Mouse (Mus musculus) heart, embryonic 10.5 days (tissue): ENCODE measurements around the gene Kank3. TPM values are rescaled to one million over a fixed set of nuclear protein-coding genes. Genes with fewer than 3 reads are reported as not detected.

Experiments used
- DNase-seq: peaks from one replicate; pipeline ENCODE4 v3.0.0-alpha.2; 2017; ENCODE audit warnings: low spot score
- H3K27ac ChIP-seq: fragments of 300-500 bp; sonication (generic); 2 replicates; pipeline ENCODE4 v1.5.1; 2016; ENCODE audit warnings: mild to moderate bottlenecking
- H3K27me3 ChIP-seq: fragments of 300-500 bp; sonication (generic); 2 replicates; pipeline ENCODE4 v1.6.1; 2016; ENCODE audit warnings: mild to moderate bottlenecking; ENCODE audit not compliant: poor library complexity, insufficient read depth, severe bottlenecking
- H3K36me3 ChIP-seq: fragments of 300-500 bp; sonication (generic); 2 replicates; pipeline ENCODE4 v1.6.1; 2016; ENCODE audit warnings: mild to moderate bottlenecking, moderate library complexity
- H3K4me1 ChIP-seq: fragments of 300-500 bp; sonication (generic); 2 replicates; pipeline ENCODE4 v1.6.1; 2016; ENCODE audit warnings: mild to moderate bottlenecking
- H3K4me3 ChIP-seq: fragments of 300-500 bp; sonication (generic); 2 replicates; pipeline ENCODE4 v1.5.1; 2016; ENCODE audit warnings: mild to moderate bottlenecking, moderate library complexity
- H3K9me3 ChIP-seq: fragments of 300-500 bp; sonication (generic); 2 replicates; pipeline ENCODE4 v1.6.1; 2016; ENCODE audit warnings: mild to moderate bottlenecking, moderate library complexity
- WGBS: fragments of 180-500 bp; shearing (Covaris S2); methylation state at CpG from one replicate; pipeline ENCODE4 v1.1.7; 2016; 5-methylcytosine and 5-hydroxymethylcytosine counted together
- polyA plus RNA-seq: library from polyadenylated mRNA; unstranded; fragments of >200 nt; fragmentation: Nextera tagmentation; extraction: Ambion mirVana; gene quantifications from 2 replicates; pipeline ENCODE4 v1.2.1, GENCODE M21; 2016

The Kank3 gene
- 37.1 and 47.9 TPM in 2 replicates for polyA plus RNA-seq

DNA sequence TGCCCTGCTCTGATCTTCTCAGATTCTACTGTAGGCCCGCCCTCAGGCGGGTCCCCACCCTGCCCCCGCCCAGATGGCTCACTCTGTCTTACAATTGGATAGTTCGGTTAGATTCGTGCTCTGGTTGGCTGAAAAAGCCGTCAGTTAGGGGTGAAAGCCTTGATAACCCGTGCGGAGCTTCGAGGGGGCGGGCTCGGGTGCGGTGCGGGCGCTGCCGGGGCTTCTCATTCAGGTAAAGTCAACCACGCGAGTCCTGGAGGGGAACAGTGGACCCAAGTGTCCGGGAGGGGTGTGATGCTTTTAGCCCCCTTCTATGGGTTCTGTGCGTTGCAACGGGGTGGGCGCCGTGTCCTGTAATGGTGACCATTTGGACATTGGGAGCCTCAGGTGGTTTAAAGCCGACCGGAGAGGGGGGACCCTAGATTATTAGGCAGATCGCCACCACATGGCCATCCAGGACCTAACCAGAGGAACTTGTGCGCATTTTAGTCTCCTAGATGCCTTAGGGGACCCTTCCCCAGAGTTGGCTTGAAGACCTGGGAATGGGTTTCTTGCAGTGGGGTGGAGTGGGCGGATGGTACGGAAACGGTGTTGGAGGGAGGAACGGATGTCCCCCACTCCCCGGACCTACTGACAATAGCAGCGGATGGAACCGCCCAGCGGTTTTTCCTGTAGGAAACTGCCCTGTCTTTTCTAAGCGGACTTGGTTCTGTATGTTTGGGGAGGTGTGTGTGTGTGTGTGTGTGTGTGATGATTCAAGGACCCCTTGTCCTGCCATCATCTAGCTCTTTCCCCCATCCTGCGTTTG lies at the start of gene Kank3:
Gene Kank3, plus strand, starts transcription at position 186 of the 808 bp plus-strand sequence.
- H3K4me3 ChIP-seq = peak within 1 kb of the TSS; percentile 71
- H3K27me3 ChIP-seq = peaks cover 55% of the 10 kb centered on the region
- no peaks in the 10 kb centered on the region for H3K36me3 ChIP-seq
- DNase-seq = peak; percentile 98
- under 1% methylated on average over 36 of the region's 36 CpGs for WGBS
- H3K27ac ChIP-seq = peak within 1 kb of the TSS; percentile 77
- H3K9me3 ChIP-seq = no peaks in the 10 kb centered on the region
- H3K4me1 ChIP-seq = peaks cover 37% of the 10 kb centered on the region

DNA sequence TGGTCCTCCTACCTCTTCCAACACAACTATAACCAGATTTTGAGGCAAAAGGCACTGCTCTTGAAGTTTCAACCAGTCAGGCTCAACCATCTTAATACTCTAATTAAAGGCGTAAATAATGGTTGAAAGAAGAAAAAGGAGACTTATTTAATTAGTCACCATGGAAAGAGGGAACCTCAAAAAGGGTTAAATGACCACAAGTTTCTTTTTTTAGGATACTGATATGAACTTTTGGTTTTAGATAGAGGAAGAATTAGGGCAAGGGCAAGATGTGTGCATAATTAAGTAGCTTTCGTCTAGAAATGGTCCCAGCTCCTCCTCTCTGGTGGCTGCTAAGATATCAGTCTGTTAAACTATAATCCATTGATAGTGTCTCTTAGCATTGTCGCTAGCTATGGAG lies 43.9 kb upstream of the Kank3 start:
- H3K36me3 ChIP-seq = no peaks in the 10 kb centered on the region
- no peaks in the 10 kb centered on the region for H3K27me3 ChIP-seq
- 64% methylated on average over 3 of the region's 3 CpGs for WGBS
- no peaks in the 10 kb centered on the region for H3K4me1 ChIP-seq
- no peak for DNase-seq
- no peak overlapping the region for H3K27ac ChIP-seq
- H3K9me3 ChIP-seq = no peaks in the 10 kb centered on the region
- H3K4me3 ChIP-seq = no peak overlapping the region

DNA sequence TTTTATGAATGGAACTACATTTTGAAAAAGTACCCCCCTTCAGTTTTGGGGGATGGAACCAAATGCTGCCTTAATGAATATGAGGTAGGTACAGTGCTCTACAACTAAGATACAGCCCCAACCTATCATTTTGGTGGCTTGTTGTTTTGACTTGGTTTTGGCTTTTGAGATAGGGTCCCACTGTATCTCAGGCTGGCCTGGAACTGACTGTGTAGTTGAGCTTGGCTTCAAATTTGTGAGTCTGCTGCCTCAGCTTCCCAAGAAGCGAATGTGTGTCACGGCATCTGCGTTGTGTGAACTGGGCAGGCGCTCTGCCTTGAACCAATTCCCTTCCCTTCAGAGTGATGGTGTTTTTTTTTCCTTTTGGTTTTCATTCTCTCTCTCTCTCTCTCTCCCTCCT lies 38.7 kb upstream of the Kank3 start:
- H3K36me3 ChIP-seq = peaks cover 15% of the 10 kb centered on the region
- no peaks in the 10 kb centered on the region for H3K9me3 ChIP-seq
- no peak overlapping the region for H3K27ac ChIP-seq
- no peaks in the 10 kb centered on the region for H3K27me3 ChIP-seq
- 94% methylated on average over 4 of the region's 4 CpGs for WGBS
- H3K4me3 ChIP-seq = no peak overlapping the region
- no peaks in the 10 kb centered on the region for H3K4me1 ChIP-seq
- no peak for DNase-seq

DNA sequence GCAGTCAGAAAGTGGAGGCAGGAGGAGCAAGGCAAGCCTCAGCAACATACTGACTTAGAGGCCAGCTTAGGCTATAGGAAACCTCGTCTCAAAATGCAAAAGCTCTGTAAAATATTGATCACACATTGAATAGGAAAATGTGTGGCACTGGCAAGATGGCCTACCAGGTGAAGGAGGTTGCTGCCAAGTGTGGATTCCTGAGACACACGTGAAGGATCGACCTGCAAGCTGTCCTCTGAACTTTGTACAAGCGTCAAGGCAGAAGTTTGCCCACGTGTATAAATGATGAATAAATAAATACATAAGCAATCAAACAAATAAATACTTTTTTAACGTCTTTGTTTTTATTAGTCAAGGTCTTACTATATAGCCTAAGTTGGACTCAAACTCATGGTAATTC lies 36.9 kb upstream of the Kank3 start:
- Histone ChIP-seq H3K27ac (no peak overlapping the region), H3K4me3 (no peak overlapping the region), H3K4me1 (peaks cover 2% of the 10 kb centered on the region; the same call in 1 of the 2 replicates), H3K9me3 (no peaks in the 10 kb centered on the region), H3K36me3 (peaks cover 32% of the 10 kb centered on the region), H3K27me3 (no peaks in the 10 kb centered on the region)
- WGBS = 81% methylated on average over 6 of the region's 6 CpGs
- no peak for DNase-seq

DNA sequence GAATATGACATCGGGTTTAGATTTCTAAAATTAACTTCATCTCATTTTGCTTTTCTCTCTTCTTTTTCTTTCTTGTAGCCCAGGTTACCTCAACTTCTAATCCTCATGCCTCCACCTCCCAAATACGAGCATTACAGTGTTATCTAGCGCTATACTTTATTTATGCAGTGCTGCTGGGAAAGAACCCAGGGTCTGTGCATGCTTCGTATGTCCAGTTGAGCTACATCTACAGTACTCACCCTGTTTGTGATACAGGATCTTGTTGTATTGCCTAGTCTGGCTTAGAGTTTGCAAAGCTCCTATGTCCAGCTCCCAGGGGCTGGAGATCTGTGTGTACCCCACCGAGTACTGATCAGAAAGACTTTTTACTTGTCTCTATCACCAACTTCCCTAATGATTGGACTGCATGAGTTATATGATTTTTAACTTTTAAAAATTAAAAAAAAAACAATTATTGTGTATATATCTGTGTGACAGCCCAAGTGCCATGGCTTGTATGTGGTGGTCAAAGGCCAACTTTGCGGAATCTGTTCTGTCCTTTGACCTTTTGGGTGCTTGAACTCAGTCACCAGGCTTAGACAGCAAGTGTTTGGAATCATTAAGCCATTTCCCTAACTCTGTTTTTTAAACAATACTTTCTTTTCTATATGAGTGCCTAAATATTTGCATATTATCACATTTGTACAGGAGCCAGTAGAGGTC lies 36.3 kb upstream of the Kank3 start:
- Histone ChIP-seq H3K27ac (no peak overlapping the region), H3K9me3 (no peaks in the 10 kb centered on the region), H3K4me3 (no peak overlapping the region), H3K36me3 (peaks cover 33% of the 10 kb centered on the region), H3K4me1 (peaks cover 8% of the 10 kb centered on the region), H3K27me3 (no peaks in the 10 kb centered on the region)
- no peak for DNase-seq
- 84% methylated on average over 6 of the region's 6 CpGs for WGBS

DNA sequence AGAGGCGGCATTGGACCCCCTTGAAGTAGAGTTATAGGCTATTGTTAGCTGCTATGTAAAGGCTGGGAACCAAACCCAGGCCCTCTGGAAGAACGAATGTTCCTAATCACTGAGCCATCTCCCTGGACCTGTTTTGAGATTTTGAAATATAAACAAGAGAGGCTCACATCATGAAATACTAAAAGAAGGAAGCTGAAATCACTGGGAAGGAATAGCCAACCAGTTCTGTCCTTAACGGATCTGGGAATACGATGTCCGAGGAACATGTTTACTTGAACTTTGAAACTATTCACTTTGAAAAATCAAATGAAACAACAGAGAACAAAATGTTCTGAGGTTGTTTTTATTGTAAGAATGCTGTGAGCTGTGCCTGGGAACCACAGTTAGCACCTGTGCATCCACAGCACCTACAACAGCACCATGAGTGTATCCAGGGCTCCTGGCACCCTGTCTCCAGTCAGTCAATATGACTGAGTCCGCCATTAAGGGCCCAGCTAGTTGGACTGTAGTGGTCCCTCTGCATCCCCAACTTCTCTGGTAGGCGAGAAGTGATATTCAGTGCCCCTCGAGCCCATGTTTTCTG lies 35.7 kb upstream of the Kank3 start:
- Histone ChIP-seq H3K27ac (no peak overlapping the region), H3K27me3 (no peaks in the 10 kb centered on the region), H3K36me3 (peaks cover 33% of the 10 kb centered on the region), H3K9me3 (no peaks in the 10 kb centered on the region), H3K4me1 (peaks cover 15% of the 10 kb centered on the region), H3K4me3 (no peak overlapping the region)
- no peak for DNase-seq
- 84% methylated on average over 8 of the region's 8 CpGs for WGBS

DNA sequence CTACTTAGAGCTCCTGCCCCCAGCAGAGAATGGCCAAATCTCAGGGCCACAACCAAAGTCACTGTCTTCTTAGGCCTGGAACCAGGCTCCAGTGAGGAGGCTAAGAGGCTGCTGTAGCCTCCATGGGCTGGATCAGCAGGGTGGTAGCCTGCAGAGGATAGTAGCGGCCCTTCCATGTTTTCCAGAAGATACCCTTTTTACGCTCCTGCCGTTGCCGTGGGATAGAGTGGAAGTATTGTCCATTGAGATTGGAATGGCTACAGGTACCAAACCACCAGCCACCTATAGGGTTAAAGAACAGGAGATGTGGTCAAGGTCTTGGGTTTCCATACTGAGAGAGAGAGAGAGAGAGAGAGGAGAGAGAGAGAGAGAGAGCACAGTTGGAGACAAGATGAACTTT lies 35.0 kb upstream of the Kank3 start:
- DNase-seq = no peak
- Histone ChIP-seq H3K4me3 (no peak overlapping the region), H3K27ac (no peak overlapping the region), H3K27me3 (no peaks in the 10 kb centered on the region), H3K36me3 (peaks cover 33% of the 10 kb centered on the region), H3K4me1 (peaks cover 19% of the 10 kb centered on the region), H3K9me3 (no peaks in the 10 kb centered on the region)
- WGBS = 94% methylated on average over 4 of the region's 4 CpGs

DNA sequence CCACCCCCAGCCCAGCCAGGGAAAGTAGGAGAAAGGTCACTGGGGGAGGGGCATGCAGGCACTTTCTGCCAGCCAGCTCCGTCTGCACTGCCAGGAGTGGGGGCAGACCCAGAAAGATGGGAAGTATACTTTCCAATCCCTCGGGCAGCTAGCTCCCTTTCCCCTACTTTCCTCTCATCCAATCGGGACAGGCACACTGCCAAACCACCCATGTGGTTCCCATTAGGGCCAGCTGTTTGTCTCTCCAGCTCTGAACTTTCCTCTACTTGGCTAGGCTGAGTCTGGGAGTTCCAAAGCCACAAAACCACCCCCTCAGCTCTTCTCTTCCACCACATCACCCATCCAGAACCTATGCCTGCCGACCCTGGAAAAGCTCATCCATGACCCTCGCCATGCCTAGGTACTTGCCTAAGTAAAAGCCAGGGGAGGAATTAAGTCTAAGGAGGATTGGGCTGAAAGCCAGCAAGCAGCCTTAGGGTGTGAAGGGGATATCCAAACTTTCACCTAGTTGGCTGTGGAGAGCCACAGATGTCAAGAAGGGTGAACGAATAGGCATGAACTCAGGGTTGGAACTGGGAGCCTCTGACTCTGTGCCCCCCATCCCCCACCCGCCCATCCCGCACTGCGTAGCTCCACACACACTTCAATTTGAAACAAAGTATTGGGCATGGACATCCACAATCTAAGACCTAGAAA lies 30.9 kb upstream of the Kank3 start:
- Histone ChIP-seq H3K9me3 (no peaks in the 10 kb centered on the region), H3K27ac (peak overlapping the region; percentile 72), H3K27me3 (0 out of 2 replicates have a peak, but pooled peaks cover 8% of the 10 kb centered on the region), H3K4me3 (peak overlapping the region; percentile 34), H3K36me3 (peaks cover 33% of the 10 kb centered on the region), H3K4me1 (peaks cover 40% of the 10 kb centered on the region)
- 49% methylated on average over 9 of the region's 9 CpGs for WGBS
- DNase-seq = peak; percentile 84

DNA sequence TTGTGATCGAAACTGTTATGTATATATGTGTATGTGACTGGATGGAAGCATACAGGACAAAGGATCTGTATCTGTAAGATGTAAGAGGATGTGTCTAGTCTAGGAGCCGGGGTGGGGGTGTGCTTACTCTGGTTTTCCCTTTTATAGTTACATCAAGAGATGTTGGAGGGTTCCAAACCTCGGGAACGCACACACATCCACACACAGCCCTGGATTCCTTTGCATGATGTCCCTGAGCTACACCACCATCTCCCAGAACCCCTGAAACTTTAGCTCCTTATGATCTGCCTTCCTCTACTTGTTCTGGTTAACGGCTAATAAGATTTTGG lies 30.4 kb upstream of the Kank3 start:
- Histone ChIP-seq H3K27ac (peak overlapping the region; percentile 72; the same call in 1 of the 2 replicates), H3K36me3 (peaks cover 32% of the 10 kb centered on the region), H3K9me3 (no peaks in the 10 kb centered on the region), H3K4me1 (peaks cover 40% of the 10 kb centered on the region), H3K27me3 (0 out of 2 replicates have a peak, but pooled peaks cover 12% of the 10 kb centered on the region), H3K4me3 (peak overlapping the region; percentile 68)
- DNase-seq = no peak
- 88% methylated on average over 5 of the region's 5 CpGs for WGBS

DNA sequence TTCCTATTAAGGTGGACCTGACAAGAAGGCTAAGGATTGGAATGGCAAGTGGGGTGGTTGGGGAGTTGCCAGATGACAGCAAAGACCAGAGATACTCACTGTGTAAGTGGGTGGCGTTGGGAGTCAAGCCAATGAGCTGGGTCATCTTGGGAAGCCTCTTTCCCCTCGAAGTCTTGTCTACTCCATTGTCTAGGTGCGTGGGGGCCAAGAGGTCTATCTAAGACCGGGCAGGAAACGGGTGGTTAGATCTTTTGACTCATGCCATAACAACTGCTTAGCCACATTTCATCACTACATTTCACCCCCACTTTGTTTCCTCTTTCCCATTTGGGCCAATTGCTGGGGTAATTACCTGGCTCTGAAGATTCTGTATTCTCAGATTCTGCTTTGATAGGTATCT lies 29.9 kb upstream of the Kank3 start:
- H3K4me1 ChIP-seq = peaks cover 44% of the 10 kb centered on the region
- H3K27me3 ChIP-seq = 0 out of 2 replicates have a peak, but pooled peaks cover 12% of the 10 kb centered on the region
- no peak for DNase-seq
- H3K4me3 ChIP-seq = peak overlapping the region; percentile 68
- H3K36me3 ChIP-seq = peaks cover 27% of the 10 kb centered on the region
- H3K27ac ChIP-seq = peak overlapping the region; percentile 90
- 84% methylated on average over 5 of the region's 5 CpGs for WGBS
- H3K9me3 ChIP-seq = no peaks in the 10 kb centered on the region

DNA sequence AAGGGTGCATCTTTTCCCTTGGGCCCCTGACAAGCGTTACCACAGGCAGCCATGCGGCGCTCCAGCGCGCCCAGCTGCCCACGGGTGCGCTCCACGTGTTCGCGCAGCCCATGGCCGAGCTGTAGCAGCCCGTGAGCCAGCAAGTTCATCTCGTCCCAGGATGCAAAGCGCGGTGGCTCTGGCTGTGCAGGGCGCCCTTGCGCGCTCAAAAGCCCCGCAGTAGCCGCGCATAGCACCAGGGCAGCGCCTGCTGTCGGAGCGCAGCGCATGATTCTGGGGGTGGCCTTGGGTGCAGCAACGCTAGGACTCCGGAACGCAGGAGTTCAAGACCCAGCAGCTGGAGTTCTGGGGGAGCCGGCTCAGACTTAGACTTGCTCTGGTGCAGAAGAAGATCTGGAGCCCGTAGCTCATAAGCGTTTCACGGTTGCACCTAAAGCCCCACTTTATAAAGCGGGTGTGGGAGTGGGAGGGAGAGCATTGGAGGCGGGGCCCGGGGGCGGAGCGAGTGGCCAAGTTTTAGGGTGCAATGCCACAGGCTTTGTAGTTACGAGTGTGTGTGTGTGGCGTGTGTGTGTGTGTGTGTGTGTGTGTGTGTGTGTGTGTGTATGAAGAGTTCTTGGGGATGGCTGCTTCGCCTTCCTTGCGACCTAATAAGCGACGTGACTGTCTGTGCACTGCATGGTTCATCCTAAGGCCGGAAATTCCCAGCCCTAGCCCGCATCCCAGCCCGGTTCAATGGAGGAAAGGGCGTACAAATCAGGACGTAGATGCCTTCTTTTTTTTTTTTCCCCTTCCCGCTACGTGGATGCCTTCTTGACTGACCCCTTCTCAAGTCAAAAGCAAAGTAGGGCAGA lies 29.0 kb upstream of the Kank3 start, which contains the start of gene Angptl4:
Gene Angptl4, minus strand, starts transcription at position 707 of the 854 bp plus-strand sequence.
- Histone ChIP-seq H3K27me3 (peaks cover 19% of the 10 kb centered on the region; the same call in 1 of the 2 replicates), H3K27ac (peak within 1 kb of the TSS; percentile 90), H3K4me3 (peak within 1 kb of the TSS; percentile 68), H3K4me1 (peaks cover 51% of the 10 kb centered on the region), H3K9me3 (no peaks in the 10 kb centered on the region), H3K36me3 (peaks cover 20% of the 10 kb centered on the region)
- peak; percentile 94 for DNase-seq
- under 1% methylated on average over 49 of the region's 50 CpGs for whole genome bisulfite sequencing

DNA sequence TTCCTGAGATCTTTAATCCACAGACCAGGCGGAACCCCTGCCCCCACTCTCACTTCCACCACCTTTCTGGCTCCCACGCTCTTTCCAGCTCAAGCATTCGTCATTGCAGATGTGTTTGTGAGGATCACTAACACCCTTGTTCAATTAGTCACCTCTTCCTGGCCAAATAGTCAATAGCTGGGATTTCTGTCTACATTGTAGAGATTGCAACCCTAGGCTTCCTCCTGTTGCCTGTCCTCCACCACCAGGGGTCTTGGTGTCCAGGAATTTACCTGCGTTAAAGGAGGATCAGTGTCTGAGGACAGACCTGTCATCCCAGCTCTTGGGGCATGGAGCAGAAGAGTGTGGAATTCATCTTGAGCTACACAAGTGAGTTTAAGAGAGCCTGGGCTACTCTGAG lies 28.3 kb upstream of the Kank3 start:
- Histone ChIP-seq H3K27me3 (peaks cover 22% of the 10 kb centered on the region; the same call in 1 of the 2 replicates), H3K27ac (peak overlapping the region; percentile 90), H3K36me3 (peaks cover 13% of the 10 kb centered on the region), H3K9me3 (no peaks in the 10 kb centered on the region), H3K4me1 (peaks cover 51% of the 10 kb centered on the region), H3K4me3 (peak overlapping the region; percentile 68)
- no peak for DNase-seq
- 29% methylated on average over 4 of the region's 4 CpGs for WGBS
